Mouse (Mus musculus) gastrocnemius, adult 2 months (tissue): ENCODE measurements around the gene 6430628N08Rik. TPM values are rescaled to one million over a fixed set of nuclear protein-coding genes. Genes with fewer than 3 reads are reported as not detected.

Experiments
- DNase-seq: peaks from one replicate; pipeline ENCODE4 v3.0.0; 2022
- H3K27ac ChIP-seq: fragments of 200-600 bp; 2 replicates; pipeline ENCODE4 v1.8.1; 2022; ENCODE audit warnings: mild to moderate bottlenecking
- H3K4me3 ChIP-seq: fragments of 200-600 bp; 2 replicates; pipeline ENCODE4 v1.8.1; 2022; ENCODE audit warnings: mild to moderate bottlenecking, moderate library complexity
- CTCF ChIP-seq: fragments of 200-600 bp; IDR thresholded peaks from 2 replicates; pipeline ENCODE4 v1.8.1; 2022; ENCODE audit warnings: antibody characterized with exemption, mild to moderate bottlenecking, moderate library complexity
- intact Hi-C: fragments of 180-260 bp; cut with DNase I; formaldehyde crosslinking; loops from one replicate; pipeline ENCODE4 v1.15.1; 2025
- total RNA-seq, 2 experiments: library from RNA; stranded (reverse); gene quantifications; 2 replicates each; pipeline ENCODE4 v1.2.3; 2021

The 6430628N08Rik gene
- total RNA-seq, 2 experiments from 2014 or later, result not detected

DNA sequence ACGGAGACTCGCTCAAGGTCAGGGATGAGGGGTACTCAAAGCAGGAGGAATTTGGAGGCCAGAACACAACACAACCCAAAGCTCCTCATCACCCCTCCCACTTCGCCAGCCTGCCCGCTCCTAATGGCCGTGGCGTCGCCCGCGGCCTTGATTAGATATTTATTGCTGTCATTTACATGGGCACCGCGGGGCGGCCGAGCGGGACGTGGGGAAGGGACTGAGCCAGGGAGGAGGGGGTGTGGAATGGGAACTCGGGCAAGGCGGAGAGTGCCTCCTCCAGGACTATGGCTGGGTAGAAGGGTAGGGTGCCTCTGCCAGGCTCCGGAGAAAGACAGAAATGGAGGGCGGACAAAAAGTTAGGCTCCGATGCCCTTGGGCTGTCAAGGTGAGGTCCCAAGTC is 46.2 kb downstream of the 6430628N08Rik start:
- no peak for DNase-seq
- intact Hi-C loops, result no loop called here
- H3K27ac ChIP-seq, result no peak overlapping the region
- H3K4me3 ChIP-seq, result no peak overlapping the region
- TF ChIP-seq CTCF, result no peak

DNA sequence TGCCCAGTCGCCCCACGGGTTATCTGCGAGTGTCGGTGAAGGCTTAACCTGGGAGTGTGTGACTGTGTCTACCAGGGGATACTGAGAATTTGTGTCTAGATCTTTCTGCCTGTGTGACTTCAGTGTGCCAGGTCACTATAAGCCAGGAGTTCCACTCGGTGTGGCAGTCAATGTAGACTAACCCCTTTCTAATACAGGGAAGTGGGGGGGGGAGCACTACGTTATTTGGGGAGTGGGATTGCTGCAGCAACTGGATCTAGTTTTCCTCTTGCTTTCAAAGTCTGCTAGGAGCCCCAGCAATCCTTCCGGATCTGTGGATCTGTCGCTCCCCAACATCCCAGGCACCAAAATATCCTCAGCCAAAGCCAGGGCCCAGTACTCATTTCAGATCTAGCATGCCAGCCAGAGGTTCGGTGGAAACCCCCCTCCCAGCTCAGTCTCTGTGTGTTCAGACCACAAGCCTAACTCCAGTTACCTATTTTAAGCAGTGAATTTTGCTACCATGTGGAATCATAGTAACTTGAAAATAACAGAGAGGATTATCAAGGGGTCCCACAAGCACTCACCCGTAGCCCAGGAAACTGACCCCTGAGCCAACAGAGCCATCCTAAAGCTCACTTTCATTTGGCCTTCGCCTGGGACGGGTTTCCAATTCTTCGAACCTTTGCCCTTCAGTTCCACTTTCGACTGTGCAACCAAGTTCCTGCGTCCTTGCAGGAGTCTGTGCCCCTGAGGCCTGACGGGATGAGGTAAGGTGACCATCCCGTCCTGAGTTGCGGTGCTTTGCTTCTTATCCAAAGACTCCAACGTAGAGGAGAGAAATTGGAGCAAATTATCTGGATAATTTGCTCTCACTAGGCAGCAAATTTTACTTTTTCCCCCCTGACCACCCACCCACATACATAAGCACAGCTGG is 46.9 kb downstream of the 6430628N08Rik start:
- Histone ChIP-seq H3K4me3 (no peak overlapping the region), H3K27ac (no peak overlapping the region)
- TF ChIP-seq CTCF, result no peak
- intact Hi-C loops, result no loop called here
- DNase-seq, result no peak

DNA sequence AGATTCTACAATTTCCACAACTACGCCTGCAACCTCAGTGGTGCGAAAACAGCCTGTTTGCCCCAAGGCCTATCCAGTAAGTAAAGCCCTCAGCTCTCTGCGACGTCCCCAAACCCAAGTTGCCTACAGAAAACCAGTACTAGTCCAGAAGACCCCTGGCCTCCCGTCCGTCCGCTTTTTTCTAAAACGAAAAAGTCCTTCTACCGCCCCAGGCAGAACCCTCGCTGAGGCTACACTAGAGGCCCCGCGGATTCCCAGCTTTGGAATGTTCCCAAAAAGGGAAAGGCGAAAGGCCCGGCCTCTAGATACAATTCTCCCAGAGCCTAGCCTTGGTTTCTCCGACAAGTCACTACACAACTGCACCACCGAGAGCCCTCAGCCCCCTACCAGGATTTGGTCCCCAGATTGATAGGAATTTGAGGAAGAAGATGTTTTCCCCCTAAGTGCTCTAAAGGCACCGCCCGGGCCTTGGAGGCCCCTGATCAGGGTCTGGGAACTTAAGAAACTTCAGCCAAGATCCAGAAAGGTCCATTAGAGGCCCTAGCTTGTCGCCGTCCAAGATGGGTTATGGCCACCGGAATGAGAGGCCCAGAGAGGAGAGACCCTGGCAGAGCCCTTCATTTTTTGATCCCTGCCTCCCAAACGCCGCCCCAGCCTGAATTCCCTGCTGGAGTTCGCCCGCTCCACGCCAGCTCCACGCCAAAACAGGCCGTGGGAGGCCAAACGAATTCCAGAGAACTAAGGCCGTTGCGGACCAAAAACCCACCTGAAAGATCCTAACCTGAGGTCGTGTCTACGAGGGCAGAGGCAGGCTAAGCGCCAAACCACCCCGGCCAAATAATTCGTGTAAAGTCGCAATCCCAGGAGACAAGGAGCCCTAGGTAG is 48.1 kb downstream of the 6430628N08Rik start:
- Histone ChIP-seq H3K4me3 (no peak overlapping the region), H3K27ac (no peak overlapping the region)
- DNase-seq, result no peak
- TF ChIP-seq CTCF, result no peak
- intact Hi-C loops, result no loop called here

DNA sequence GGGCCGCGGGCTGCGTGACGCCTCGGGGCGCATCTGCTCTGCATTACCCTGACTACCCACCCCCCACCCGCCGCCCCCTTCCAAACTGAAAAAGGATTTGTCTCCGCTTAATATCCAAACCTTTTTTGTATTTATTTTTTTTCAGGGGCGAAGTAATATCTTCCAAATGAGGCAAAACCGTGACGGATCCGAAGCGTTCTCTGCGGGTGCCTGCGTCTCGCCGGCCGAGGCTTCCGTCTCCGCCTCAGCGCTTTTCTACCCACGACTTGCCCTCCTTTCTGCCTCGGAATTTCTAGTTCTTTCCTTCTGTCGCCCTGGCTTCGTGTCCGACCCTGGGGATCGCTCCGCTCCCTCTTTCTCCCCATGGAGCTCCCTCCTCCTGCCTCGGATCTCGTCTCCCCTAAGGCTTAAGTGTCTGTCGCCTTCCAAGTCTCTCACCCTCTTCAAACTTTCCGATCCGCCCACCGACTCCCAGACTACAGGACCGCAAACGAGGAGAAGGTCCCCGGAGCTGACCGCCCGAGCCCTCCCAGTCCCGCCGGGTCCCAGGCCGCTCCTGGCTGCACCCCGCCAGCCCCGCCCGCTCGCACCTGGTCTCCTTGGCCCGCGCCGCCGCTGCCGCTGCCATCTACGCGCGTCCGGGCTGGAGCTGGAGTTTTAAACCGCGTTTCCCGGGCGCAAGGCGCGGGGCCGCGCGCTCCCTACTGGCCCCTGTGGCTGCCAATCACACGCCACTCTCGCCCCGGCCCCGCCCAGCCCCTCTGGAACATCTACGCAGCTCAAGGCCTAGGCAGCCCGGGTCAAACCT is 49.0 kb downstream of the 6430628N08Rik start, which contains the start of gene Dmbx1:
Dmbx1 (minus strand) TSS at position 632 of the 808 bp plus-strand sequence.
- Histone ChIP-seq H3K4me3 (peak within 1 kb of the TSS; percentile 60), H3K27ac (no peak within 1 kb of the TSS)
- intact Hi-C loops, result no loop called here
- DNase-seq, result peak; percentile 47
- no peak for TF ChIP-seq CTCF

DNA sequence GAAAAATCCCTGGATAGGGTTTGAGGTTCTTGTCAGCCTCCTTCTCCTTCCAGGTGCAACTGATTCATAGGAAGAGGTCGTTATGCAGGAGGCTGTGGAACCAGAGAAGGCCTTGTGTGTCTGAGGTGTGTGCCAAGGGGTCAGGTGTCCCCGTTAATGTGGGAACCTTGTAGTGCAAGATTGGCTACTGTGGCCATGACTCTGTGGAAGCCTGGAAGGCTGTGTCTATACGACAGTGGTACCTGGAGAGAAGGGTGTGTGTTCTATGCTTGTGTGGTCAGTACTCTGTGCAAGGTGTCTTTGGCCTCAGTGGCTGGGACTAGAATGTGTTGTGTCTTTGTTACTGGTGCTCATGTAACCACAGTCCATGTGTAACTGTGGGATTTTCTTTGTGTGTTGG is 50.2 kb downstream of the 6430628N08Rik start:
- TF ChIP-seq CTCF, result no peak
- Histone ChIP-seq H3K4me3 (no peak overlapping the region), H3K27ac (no peak overlapping the region)
- no peak for DNase-seq
- intact Hi-C loops, result no loop called here

DNA sequence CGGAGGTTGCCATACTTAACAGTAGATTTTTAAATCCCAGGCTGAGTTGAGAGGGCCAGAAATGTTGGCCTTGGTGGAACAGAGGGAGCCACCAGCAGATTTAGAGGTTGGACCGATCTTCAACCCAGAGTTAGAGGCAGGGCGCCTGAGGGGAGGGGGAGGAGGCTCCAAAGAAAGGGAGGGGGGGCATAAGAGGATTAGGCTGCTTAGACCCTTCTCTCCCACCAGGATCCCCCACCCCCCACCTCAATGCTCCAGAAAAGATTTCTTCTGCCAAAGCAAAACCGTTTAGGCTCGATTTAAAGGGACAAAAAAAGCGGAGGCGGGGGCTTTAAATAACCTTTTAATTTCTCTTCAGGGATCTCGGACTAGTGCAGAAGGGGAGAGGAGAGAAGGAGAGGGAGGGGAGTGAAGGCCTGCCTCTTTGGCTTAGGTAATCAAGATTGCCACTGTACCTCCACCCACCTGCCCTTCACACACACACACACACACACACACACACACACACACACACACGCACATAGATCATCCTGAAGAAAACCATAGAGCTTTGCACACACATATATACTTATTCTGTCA is 50.9 kb downstream of the 6430628N08Rik start:
- no peak for TF ChIP-seq CTCF
- H3K27ac ChIP-seq, result no peak overlapping the region
- DNase-seq, result no peak
- intact Hi-C loops, result no loop called here
- H3K4me3 ChIP-seq, result no peak overlapping the region

DNA sequence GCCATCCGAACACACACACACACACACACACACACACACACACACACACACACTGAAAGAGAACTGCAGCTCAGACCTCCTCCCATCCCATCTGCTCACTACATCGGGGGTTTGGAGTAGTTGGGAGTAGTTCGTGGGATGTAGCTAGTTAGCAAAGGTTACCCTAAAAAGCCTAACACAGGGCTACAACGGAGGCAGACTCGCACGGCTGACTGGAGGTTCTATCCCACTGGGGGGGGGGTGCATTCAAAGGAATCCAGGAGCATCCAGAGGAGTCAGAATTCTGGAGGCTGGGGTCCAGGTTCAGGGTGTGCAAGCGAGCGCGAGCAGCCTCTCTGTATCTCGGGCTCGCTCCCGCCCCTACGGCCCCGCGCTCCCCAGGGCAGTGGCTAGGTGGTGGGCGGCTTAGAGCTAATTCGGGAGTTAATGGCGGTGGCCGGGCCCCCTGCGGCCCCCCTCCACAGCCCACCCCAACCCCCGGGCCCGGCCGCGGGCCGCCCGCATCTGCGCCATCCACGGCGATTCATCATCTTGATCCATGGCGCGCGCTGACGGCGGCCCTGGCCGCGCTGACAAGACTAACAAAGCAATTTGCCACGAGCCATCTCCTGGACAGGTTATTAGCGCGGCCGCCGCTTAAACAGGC is 53.3 kb downstream of the 6430628N08Rik start:
- DNase-seq, result no peak
- no peak for TF ChIP-seq CTCF
- H3K27ac ChIP-seq, result no peak overlapping the region
- intact Hi-C loops, result no loop called here
- H3K4me3 ChIP-seq, result no peak overlapping the region

Other genes with a start within 250 kb of the 6430628N08Rik start
- gene Cyp4b1, start 242.9 kb upstream of the 6430628N08Rik start, total RNA-seq, result 1 to 10 TPM; 2.6 to 4.5 TPM
- gene Efcab14, start 152.9 kb upstream of the 6430628N08Rik start, total RNA-seq, result 10 to 100 TPM; 35.7 to 49.5 TPM
- 1 to 10 TPM; 2.3 to 2.8 TPM for gene Tex38, start 109.6 kb upstream of the 6430628N08Rik start, total RNA-seq
- gene Atpaf1, start 105.9 kb upstream of the 6430628N08Rik start, total RNA-seq, result 10 to 100 TPM; 46.9 to 70.1 TPM
- gene Mob3c, start 62.6 kb upstream of the 6430628N08Rik start, total RNA-seq, result 1 to 10 TPM; 2.3 to 4.0 TPM
- 10 to 100 TPM; 24.4 to 28.0 TPM for gene Mknk1, start 51.5 kb upstream of the 6430628N08Rik start, total RNA-seq
- gene Kncn, start 6.3 kb upstream of the 6430628N08Rik start, total RNA-seq, result not detected
- not detected for gene Dmbx1, start 49.3 kb downstream of the 6430628N08Rik start, total RNA-seq
- under 1 TPM; 0.20 to 0.22 TPM for gene Faah, start 127.3 kb downstream of the 6430628N08Rik start, total RNA-seq
- 10 to 100 TPM; 12.3 to 16.9 TPM for gene Nsun4, start 163.2 kb downstream of the 6430628N08Rik start, total RNA-seq
- gene Uqcrh, start 184.4 kb downstream of the 6430628N08Rik start, total RNA-seq, result 100 to 1,000 TPM; 765 to 991 TPM
- 10 to 100 TPM; 21.2 to 22.1 TPM for gene Lrrc41, start 184.6 kb downstream of the 6430628N08Rik start, total RNA-seq
- gene Rad54l, start 233.0 kb downstream of the 6430628N08Rik start, total RNA-seq, result under 1 TPM; 0.23 to 0.36 TPM
- gene Pomgnt1, start 233.2 kb downstream of the 6430628N08Rik start, total RNA-seq, result 10 to 100 TPM; 47.9 to 50.7 TPM